Mouse (Mus musculus): ENCODE measurements around the gene Pdzk1.

The Pdzk1 gene

DNA sequence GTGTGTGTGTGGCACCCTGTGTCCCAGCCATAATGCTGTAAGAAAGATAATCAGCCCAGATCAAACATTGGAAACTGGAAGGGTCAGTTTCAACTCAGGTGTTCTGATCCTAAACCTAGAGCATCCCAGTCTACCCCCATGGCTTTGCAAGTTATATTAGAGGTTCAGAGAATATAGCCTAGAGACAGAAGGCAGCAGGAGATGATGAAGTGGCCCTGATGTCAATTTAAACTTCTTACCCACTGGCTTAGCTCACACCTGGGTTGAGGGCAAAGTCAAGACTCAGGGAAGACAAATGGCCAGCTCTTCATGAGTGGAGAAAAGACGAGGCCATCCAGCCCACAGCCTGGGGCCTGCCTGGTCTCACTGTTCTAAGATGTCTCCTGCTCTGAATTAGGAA, at the start of gene Pdzk1, which contains the start of gene Cd160:
Gene Pdzk1, plus strand, starts transcription at position 301 of the 400 bp plus-strand sequence.
Gene Cd160, minus strand, starts transcription at position 368 of the 400 bp plus-strand sequence.
- DNase-seq, result no peak

DNA sequence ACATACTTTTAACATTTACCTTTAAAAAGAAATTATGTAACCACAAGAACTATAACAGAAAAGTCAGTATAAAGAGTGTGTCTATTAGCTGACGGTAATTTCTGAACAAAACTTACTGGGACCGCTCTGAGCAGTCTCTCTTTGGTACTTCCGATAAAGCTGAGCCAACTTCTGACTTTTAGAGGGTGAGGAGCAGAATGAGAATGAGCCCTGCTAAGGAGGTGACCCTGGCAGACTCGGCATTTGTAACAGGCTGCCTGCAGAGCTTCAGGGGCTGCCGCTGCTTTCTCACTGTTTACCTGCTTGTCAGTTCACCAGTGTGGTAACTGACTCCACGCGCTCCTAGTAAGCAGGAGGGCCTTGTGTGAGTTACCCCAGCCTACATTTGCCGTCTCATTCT, 46.8 kb upstream of the Pdzk1 start:
- DNase-seq, result no peak

DNA sequence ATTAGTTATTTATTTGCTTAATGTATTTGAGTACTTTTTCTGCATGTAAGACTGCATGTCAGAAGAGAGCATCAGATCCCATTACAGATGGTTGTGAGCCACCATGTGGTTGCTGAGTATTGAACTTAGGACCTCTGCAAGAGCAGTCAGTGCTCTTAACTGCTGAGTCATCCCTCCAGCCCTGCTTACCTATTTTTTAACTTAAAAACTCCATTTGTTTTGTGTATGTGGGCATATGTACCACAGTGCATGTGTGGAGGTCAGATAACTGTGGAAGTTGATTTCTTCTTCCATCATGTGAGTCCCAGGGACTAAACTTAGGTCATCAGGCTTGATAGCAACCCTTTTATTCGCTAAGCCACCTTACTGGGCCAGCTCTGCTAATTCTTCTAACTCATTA, 41.3 kb upstream of the Pdzk1 start:
- DNase-seq, result no peak

DNA sequence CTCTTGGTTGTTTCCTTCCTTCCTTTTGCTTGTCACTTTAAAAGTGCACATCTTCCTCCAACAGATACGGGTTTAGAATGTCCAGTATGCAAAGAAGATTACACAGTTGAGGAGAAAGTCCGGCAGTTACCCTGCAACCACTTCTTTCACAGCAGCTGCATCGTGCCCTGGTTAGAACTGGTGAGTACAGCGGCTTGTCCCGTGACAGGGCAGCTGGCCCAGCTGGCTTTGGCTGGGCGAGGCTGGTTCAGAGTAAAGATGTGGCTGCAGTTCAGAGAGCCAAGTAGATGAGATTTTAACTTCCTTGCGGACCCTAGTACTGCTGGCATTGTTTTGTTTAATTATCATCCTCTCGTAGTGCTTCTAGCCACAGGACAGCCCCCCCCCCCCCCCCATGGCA, 40.6 kb upstream of the Pdzk1 start:
- no peak for DNase-seq

DNA sequence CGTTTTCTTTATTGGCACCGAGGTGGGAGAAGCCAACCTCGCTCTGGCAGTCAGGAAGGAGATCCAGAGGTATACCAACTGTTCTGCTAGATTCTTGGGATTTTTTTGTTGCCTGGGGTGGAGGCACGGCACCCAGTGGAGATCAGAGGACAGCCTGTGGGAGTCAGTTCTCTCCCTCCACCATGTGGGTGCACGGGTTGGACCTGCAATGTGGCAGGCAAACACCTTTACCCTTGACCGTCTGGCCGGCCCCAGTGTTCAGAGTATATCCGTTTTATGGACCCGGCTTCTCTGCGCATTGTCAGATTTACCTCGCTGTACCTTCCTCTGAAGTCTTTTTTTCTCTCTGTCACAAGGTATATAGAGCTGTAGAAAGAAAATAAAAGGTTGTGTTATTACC, 28.8 kb upstream of the Pdzk1 start:
- no peak for DNase-seq

DNA sequence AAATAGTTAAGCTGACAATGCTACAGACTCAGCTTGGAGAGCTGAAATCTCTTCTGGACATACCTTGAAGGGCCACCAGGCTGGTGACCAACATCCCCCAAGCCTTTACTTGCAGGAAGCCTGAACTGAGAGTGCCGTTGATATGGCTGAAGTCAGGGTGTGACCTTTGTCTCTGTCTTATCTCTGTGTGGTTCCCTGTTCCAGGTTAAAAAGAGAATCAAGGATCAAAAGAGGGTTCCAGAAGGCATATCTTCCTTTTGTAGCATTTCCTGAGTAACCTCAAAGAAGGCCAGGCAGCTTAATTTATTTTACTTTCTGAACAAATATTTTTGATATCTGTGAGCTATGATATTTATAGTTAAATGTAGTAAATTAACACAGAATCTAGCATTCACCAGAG, 26.9 kb upstream of the Pdzk1 start:
- no peak for DNase-seq

DNA sequence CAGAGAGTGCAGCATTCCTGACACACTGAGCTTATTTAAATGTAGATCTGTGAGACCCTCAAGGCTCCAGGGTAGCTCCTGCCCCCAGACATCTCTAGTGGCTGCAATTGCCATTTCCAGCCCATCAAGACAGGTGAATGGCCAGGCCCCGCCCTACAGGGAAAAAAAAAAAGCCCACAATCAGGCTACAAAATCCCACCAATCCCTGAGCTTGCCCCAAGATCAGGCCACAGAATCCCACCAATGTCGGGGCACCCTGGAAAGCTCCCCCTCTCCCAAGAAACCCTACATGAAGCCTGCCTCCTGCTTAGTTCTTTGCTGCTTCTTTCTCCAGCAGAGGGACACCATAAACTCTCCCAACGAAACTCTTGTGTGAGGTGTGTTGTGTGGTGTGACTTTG, 20.9 kb upstream of the Pdzk1 start:
- DNase-seq, result no peak

DNA sequence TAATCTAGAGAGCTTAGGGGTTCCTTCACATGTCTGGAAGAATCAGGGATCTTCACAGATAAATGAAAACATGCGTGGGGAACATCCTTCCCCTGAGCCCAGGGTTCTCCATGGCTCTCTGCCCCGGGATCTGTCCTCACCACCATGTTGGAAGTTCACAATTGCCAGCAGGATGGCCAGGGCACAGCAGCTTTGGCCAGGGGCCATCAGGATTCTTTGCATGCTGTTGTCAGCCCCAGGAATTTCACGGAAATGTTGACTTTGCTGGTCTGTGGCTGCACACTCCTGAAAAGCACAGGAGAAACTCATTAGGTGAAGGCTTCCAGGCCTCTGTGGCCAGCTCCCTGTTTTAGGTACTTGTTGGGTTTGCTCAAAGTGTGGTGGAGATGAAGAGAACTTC, 20.4 kb upstream of the Pdzk1 start:
- DNase-seq, result peak; percentile 26

DNA sequence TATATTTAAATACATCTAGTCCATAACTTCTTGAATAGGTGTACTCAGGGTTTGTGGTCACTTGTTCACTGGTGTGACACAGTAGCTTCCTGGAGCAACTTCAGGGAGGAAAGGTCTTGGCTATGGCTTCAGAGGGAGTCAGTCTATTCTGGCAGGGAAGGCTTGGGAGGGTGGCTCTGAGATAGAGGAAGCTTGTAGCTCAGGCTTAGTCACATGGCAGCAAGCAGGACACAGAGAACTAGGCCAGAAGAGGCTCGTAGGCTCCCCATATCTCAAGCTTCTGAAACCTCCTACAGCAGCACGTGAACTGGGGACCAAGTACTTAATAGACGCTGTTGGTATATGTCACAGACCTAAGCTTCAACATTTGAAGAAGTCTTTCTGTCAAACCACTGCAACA, 17.9 kb upstream of the Pdzk1 start:
- DNase-seq, result no peak

DNA sequence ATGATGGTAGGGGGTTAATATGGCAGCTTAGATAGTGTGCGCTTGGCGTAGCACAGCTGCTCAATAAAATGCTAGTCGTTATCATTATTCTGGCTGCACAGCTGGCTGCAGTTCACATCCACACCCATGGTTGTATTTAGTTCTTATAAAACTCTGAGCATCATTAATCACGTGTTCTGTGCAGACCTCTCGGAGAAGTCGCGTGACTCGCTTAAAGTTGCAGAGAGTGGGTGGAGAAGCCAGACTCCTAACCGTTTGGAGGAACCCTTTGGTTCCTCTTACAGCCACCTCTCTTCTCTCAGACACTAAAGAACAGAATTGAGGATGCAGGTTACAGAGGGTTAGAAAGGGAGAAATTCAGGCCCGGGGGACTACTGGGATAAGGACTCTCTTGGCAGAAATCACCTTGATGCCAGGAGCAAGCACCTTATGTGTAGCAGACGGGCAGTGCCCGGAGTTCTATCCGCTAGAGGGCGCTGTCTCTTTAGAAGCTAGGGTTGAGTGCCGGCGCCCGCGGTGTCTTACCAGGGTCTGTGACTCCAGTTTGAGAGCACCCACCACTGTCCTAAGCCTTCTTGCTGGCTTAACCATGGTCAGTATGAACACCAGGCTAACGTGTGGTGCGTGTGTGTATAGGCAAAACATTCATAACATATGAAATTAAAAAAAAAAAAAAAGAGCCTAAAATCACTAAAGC, 16.5 kb upstream of the Pdzk1 start:
- peak; percentile 87 for DNase-seq

DNA sequence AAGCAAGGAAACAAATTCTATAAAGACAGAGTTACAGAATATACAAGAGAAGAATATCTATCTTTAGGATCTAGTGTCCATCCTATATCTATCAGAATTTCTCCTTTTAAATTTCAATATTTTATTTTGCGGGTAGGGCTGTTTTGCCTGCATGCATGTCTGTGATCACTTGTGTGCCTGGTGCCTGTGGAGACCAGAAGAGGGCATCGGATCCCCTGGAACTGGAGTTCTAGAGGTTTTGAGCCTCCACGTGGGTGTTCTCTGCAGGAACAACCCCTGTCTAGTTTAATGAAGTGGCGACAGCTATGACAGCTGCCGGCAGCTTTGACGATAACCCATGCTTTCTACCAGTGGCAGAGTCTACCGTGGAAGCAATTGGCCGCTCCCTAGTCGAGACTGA, 16.0 kb upstream of the Pdzk1 start:
- peak; percentile 79 for DNase-seq

DNA sequence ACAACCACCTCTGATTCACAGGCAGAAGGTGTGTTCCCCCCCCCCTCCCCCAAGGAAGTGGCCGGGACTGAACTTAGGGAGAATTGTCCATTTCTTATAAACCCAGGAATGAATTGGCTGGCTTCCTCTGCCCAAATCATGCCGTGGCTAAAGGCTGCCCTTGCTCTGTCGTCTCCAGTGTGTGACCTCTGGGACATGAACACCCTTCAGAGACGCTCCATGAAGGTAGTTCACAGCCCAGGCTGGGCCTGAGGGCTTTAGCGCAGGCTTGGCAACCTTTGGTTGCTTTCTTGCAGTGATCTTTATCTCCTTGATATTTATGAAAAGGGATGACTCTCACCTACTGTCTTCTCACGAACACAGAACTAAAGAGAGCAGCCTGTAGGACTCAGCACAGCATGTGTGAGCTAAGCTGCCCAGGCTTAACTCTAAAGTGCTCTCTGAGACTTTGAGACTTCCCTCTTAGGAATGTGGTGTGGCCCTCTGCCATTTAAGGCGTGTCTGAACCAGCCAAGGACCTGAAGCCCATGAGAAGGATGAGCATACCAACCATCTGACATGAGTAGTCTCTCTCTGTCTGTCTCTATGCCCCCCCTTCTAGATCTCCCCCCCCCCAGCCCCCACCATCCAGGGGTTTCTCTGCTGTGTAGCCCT, 15.4 kb upstream of the Pdzk1 start:
- DNase-seq, result peak; percentile 62

DNA sequence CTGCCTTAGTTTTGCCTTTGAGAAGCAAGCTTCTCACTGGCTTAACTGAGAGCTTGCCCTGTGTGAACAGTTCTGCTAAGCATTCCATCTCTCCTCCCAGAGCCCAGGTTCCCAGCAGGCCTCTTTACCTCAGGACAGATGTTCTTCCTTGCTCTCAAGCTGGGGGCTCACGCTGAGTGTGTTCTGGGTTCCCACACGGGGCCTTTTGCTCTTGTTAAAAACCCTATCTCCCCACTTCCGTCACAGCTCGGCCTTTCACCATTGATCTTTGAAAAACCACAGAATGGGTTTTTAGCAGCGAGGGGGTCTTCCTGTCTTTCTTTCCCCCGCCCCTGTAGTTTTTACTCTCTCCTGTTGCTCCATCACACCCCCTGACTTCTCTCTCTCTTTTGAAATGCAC, 14.7 kb upstream of the Pdzk1 start:
- no peak for DNase-seq

DNA sequence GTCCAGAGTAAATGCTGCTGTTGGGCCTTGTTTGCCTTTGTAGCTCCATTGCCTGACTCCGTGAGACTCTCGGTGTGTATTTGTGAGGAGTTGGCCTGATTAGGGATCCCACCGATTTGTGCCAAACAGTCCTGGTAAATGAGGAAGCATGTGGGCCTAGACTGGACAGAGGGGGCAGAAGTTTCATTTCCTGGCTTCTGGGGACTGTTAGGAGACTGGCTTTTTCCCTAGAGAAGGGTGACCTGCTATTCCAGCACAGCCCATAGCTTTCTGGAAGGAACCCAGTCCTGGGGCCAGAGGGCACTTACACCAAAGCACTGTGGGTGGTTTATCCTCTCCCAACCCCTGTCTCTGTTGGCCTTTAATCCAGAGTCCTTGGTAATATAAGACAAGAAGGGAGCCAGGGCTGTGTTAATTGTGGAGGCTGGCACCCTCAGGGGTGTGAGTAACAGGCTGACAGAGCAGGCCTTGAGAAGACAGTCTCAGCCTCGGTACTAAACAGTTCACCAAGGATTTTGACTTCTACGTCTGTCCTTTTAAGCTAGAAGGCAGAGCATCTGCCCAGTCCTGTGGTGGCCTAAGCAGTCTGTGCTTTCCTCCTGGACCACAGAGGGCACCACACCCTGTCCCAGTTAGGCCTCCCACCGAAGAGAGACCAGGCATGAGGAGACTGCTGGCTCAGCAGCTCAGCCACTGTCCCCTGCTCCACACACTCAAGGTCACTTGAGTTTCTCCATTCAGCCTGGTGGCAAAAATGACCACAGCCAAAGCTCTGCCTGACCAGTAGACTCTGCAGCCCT, 8.8 kb upstream of the Pdzk1 start:
- DNase-seq, result no peak

DNA sequence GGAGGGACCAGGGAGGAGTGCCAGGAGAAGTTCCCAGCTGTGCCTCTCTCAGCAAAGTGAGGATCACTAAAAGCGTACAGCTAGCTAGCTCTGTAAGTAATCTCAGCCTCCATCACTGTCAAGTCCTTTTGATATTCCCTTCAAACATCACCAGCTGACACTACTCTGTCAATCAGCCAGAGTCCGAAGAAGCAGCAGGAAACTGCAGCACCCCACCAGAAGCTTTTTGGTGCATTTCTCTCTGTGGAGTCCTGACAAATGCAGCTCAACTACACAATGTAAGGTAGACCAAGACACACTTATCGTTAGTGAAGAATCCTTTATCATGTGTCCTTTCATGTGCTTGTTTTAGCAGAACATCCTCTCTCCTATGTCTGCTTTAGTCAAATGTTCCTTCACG, 7.5 kb upstream of the Pdzk1 start:
- no peak for DNase-seq

DNA sequence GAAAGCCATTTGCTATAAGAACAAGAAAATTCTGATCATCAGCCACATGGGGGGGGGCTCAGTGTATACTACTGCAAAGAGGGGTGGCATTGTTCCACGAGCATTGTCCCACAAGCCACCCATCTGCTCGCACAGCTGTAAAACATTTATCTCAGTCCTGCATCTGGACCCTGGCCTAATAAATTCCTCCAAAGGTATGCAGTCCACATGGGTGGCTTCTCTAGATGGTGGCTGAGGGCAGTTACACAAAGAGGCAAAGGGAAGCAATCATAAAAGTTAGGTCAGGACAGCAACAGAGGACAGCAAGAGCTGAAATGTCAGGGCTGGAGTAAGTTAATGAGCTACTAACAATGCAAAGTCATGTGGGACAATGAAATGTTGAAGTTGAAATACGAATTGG, 5.4 kb upstream of the Pdzk1 start:
- no peak for DNase-seq

DNA sequence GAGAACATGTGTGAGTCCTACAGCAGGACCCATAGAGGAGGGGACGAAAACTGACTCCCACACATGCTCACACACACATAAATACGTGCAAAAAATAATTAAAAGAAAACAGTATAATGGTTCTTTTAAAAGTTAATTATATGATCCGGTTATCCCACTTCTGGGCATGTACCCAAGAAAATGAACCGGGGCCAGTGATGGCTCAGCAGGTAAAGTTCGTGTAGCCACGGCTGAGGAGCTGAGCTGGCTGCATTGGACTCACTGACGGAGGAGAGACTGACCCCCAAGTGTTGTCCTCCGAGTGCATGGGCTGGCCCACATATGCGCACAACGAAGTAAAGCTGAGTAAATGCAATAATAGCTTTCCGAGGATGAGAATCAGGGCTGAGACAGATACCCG, 4.5 kb upstream of the Pdzk1 start:
- DNase-seq, result no peak

DNA sequence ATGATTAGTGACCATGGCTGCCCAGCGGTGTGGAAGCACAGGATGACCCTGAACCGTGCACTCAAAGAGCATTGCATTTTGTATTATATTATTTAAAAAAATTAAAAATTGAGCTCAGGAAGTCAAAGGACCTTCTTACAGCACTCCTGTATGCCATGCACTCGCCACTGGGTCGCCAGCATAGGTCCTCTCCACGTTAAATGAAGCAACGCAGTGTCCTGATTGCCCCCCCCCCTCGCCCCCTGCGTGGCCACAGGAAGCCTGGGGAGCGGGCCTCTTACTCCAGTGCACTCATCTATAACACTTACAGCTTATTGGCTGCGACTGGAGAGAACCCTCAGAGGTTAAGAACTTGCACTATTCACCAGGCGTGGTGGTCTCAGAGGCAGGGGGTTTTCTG, 3.8 kb upstream of the Pdzk1 start:
- no peak for DNase-seq

DNA sequence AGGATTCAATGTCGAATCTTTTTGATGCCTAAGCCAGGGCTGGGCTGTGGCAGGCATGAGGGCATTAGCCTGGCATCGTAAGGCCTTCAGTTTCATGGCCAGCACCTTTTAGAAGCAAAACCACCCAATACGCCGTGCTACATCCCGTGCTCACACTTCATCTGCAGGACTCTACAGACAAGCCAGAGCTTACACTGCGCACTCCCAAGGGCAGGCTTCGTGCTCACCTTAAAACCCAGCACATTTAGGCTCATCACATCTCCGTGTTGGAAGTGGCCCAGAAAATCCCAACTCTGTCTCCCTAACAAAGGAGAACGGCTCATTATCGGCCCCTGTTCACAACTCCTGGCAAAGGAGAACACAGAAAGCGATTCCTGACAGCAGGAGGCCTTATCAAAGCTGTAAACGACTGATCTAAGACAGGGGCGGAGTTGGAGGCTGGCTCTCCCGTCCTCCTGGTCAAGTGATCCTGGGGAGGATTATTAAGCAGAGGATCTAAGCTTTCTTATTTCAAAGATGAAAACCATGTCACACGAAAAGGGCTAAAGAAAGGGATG, 698 bp upstream of the Pdzk1 start:
- DNase-seq, result no peak

DNA sequence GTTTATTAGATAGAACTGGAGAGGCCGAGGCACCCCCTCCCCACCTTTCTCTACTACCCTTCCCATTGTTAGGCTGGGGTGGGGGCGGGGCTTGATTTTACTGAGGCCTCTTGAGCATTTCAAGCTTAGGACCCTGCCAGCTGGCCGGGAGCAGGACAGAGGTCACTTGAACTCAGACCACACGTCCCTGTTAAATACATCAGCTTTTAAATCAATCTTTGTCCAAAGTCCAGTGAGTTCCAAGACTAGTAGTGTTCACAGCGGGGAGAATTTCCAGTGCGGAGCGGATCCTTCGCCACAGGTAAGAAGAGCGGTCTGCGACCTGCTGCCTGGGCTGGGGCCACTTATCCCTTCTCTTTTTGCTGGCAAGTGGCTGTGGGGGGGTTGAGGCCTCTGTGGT, 772 bp downstream of the Pdzk1 start:
- DNase-seq, result no peak

DNA sequence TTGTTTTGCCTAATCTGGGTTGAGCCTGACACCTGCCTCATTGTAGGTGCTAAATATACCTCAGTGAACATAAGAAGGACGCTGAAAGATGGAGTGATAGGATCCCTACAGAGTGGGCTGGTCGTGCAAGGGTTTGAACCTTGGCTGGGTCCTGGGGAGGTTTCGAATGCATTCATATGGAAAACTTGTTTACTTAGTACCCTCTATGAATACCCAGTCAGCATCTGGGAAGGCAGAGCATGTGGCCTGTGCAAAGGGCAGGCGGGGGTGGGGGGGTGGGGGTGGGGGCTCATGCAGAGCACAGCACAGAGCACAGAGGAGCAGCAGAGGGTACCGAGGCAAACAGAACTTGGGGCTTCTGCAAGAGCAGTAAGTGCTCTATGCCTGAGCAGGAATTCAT, 3.8 kb downstream of the Pdzk1 start:
- DNase-seq, result no peak

DNA sequence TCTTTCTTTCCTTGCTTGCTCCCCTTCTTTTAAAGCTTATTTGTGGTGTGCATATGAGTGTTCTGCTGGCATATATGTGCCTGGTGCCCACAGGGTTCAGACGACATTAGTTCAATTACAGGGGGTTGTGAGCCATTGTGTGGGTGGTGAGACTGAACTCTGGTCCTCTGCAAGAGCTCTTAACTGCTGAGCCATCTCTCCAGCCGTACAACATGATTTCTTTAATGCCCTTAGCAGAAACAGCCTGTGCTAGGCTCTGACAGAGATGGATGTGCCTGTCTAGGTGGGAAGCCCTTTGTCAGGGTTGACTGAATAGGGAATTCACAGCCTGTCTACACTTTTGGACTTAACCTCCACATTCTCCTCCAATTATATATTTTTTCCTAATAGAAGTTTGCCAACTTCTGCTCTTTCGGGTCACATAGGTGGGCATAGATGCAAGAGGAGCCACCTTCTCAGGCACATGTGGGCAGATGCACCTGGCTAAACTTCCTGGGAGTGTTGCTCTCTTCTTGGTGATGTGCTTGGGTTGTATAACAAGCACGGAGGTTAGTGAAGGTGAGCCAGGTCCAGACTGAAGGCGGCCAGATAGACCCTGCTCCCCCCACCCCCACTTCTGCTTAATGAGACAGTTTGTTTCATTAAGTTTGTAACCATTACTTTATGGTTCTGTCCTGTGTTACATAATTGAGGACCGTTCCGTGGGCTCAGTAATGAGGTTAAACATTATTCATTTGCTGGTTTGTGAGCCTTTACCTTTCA, 5.7 kb downstream of the Pdzk1 start:
- DNase-seq, result no peak

DNA sequence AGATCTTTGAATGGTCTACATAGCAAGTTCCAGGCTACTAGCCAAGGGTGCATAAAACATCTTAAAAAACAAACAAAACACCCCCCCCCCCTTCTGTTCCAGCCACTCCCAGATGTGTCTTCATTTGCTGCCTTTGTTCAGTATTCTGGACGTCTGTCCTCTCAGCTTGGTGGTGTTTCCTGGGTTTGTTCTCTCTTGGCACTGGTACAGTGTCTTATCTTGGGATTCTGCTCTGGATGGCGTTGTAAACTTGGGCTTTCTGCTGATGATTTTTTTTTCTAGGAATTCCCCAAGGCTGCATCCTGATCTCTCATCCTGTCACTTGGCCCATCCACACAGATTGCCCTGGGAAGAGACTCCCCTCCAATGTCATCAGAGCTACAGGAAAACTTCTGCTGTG, 7.3 kb downstream of the Pdzk1 start:
- DNase-seq, result peak; percentile 24
